Mouse (Mus musculus) liver, adult 2 months (tissue): ENCODE results near the gene Kat5. TPM values are rescaled to one million over a fixed set of nuclear protein-coding genes. Genes with fewer than 3 reads are reported as not detected.

Experiments used
- DNase-seq: peaks from one replicate; pipeline ENCODE4 v3.0.0-alpha.2; 2011; ENCODE audit warnings: low read depth, low spot score; ENCODE audit errors: extremely low read depth
- H3K27ac ChIP-seq: fragments of 200-500 bp; replicated peaks from 2 replicates; pipeline ENCODE4 v1.5.1; 2012; ENCODE audit warnings: low read depth, mild to moderate bottlenecking, control low read depth, inconsistent platforms, low read length; ENCODE audit not compliant: insufficient read depth
- H3K27me3 ChIP-seq: fragments of 200-500 bp; 2 replicates; pipeline ENCODE4 v1.6.1; 2012; ENCODE audit warnings: mild to moderate bottlenecking, moderate library complexity, low read length, inconsistent platforms; ENCODE audit not compliant: control insufficient read depth, insufficient read depth
- H3K36me3 ChIP-seq: fragments of 200-500 bp; 2 replicates; pipeline ENCODE4 v1.6.1; 2012; ENCODE audit warnings: low read length, inconsistent platforms; ENCODE audit not compliant: control insufficient read depth, insufficient read depth
- H3K4me1 ChIP-seq: fragments of 200-500 bp; 2 replicates; pipeline ENCODE4 v1.6.1; 2011; ENCODE audit warnings: low read length; ENCODE audit not compliant: control insufficient read depth, insufficient read depth
- H3K4me3 ChIP-seq: fragments of 200-500 bp; 2 replicates; pipeline ENCODE4 v1.5.1; 2011; ENCODE audit warnings: low read depth, mild to moderate bottlenecking, control low read depth, low read length, moderate library complexity; ENCODE audit not compliant: insufficient read depth
- H3K79me2 ChIP-seq: fragments of 200-500 bp; 2 replicates; pipeline ENCODE4 v1.6.1; 2012; ENCODE audit warnings: inconsistent platforms, mild to moderate bottlenecking, low read length, moderate library complexity; ENCODE audit not compliant: control insufficient read depth, insufficient read depth
- H3K9ac ChIP-seq: fragments of 200-500 bp; 2 replicates; pipeline ENCODE4 v1.6.1; 2012; ENCODE audit warnings: low read depth, mild to moderate bottlenecking, control low read depth, inconsistent platforms, low read length
- CTCF ChIP-seq: fragments of 200-500 bp; IDR thresholded peaks from 2 replicates; pipeline ENCODE4 v1.5.1; 2011; ENCODE audit warnings: low read depth, low read length, control low read depth
- POLR2A ChIP-seq: fragments of 200-500 bp; IDR thresholded peaks from 2 replicates; pipeline ENCODE4 v1.6.1; 2011; ENCODE audit warnings: low read length, control low read depth; ENCODE audit not compliant: insufficient read depth; ENCODE audit errors: extremely low read depth
- WGBS: fragments of 180-500 bp; shearing (Covaris S2); methylation state at CpG from one replicate; pipeline ENCODE4 v1.1.7; 2018; 5-methylcytosine and 5-hydroxymethylcytosine counted together
- polyA plus RNA-seq: library from polyadenylated mRNA; depleted of rRNA; stranded (reverse); fragments of >200 nt; gene quantifications from 2 replicates; pipeline ENCODE4 v1.2.3, GENCODE M21; 2012
- total RNA-seq: library from RNA; depleted of rRNA; stranded (reverse); fragments of >200 nt; gene quantifications from 2 replicates; pipeline ENCODE4 v1.2.3, GENCODE M21; 2014

Kat5 gene
- total and polyA plus RNA-seq, 2 experiments = 15.9 to 23.0 TPM

GRCm38 (mm10) chr19:5561886-5562285 is 48.2 kb downstream of the Kat5 start:
- Histone ChIP-seq H3K4me3 (no peak overlapping the region), H3K27ac (no peak overlapping the region), H3K79me2 (no peaks in the 10 kb centered on the region), H3K36me3 (no peaks in the 10 kb centered on the region), H3K27me3 (peaks cover 25% of the 10 kb centered on the region), H3K9ac (no peak overlapping the region), H3K4me1 (peaks cover 7% of the 10 kb centered on the region)
- TF ChIP-seq POLR2A (no peak), CTCF (no peak)
- WGBS = 52% methylated on average over 3 of the region's 3 CpGs
- no peak for DNase-seq

GRCm38 (mm10) chr19:5561252-5561790 is 48.7 kb downstream of the Kat5 start:
- Histone ChIP-seq H3K27me3 (peaks cover 25% of the 10 kb centered on the region), H3K27ac (no peak overlapping the region), H3K4me1 (peaks cover 6% of the 10 kb centered on the region), H3K79me2 (no peaks in the 10 kb centered on the region), H3K36me3 (no peaks in the 10 kb centered on the region), H3K9ac (no peak overlapping the region), H3K4me3 (no peak overlapping the region)
- TF ChIP-seq POLR2A (no peak), CTCF (no peak)
- WGBS = 24% methylated on average over 10 of the region's 10 CpGs
- peak; percentile 5 for DNase-seq

GRCm38 (mm10) chr19:5560457-5561041 is 49.5 kb downstream of the Kat5 start, which contains the start of gene Ovol1:
Gene Ovol1 (minus strand): TSS chr19:5560646.
- H3K79me2 ChIP-seq = no peaks in the 10 kb centered on the region
- H3K4me1 ChIP-seq = peaks cover 6% of the 10 kb centered on the region
- H3K27me3 ChIP-seq = peaks cover 25% of the 10 kb centered on the region
- no peak within 1 kb of the TSS for H3K27ac ChIP-seq
- TF ChIP-seq CTCF (no peak), POLR2A (no peak)
- no peaks in the 10 kb centered on the region for H3K36me3 ChIP-seq
- peak within 1 kb of the TSS; percentile 13; the same call in 1 of the 2 replicates for H3K4me3 ChIP-seq
- WGBS = 2% methylated on average over 57 of the region's 57 CpGs
- DNase-seq = no peak
- no peak within 1 kb of the TSS for H3K9ac ChIP-seq

- TF ChIP-seq CTCF (no peak), POLR2A (no peak)
- Histone ChIP-seq H3K4me1 (peaks cover 6% of the 10 kb centered on the region), H3K79me2 (no peaks in the 10 kb centered on the region), H3K9ac (no peak overlapping the region), H3K27ac (no peak overlapping the region), H3K4me3 (peak overlapping the region; percentile 13; the same call in 1 of the 2 replicates), H3K27me3 (peaks cover 25% of the 10 kb centered on the region), H3K36me3 (no peaks in the 10 kb centered on the region)
- WGBS = 2% methylated on average over 69 of the region's 69 CpGs
- DNase-seq = no peak
Measured at GRCm38 (mm10) chr19:5559631-5560456, 50.2 kb downstream of the Kat5 start.

GRCm38 (mm10) chr19:5559229-5559628 is 50.8 kb downstream of the Kat5 start:
- 38% methylated on average over 8 of the region's 8 CpGs for WGBS
- H3K4me3 ChIP-seq = no peak overlapping the region
- no peak overlapping the region for H3K27ac ChIP-seq
- H3K27me3 ChIP-seq = peaks cover 25% of the 10 kb centered on the region
- H3K4me1 ChIP-seq = peaks cover 6% of the 10 kb centered on the region
- no peaks in the 10 kb centered on the region for H3K36me3 ChIP-seq
- H3K79me2 ChIP-seq = no peaks in the 10 kb centered on the region
- TF ChIP-seq POLR2A (no peak), CTCF (no peak)
- DNase-seq = no peak
- H3K9ac ChIP-seq = no peak overlapping the region

- no peaks in the 10 kb centered on the region for H3K79me2 ChIP-seq
- DNase-seq = no peak
- no peaks in the 10 kb centered on the region for H3K36me3 ChIP-seq
- H3K27ac ChIP-seq = no peak overlapping the region
- 66% methylated on average over 8 of the region's 8 CpGs for WGBS
- no peak overlapping the region for H3K4me3 ChIP-seq
- H3K27me3 ChIP-seq = peaks cover 25% of the 10 kb centered on the region
- no peak overlapping the region for H3K9ac ChIP-seq
- TF ChIP-seq CTCF (no peak), POLR2A (no peak)
- peaks cover 6% of the 10 kb centered on the region for H3K4me1 ChIP-seq
Measured at GRCm38 (mm10) chr19:5558770-5559169, 51.3 kb downstream of the Kat5 start.
